In the genomic region with DNA sequence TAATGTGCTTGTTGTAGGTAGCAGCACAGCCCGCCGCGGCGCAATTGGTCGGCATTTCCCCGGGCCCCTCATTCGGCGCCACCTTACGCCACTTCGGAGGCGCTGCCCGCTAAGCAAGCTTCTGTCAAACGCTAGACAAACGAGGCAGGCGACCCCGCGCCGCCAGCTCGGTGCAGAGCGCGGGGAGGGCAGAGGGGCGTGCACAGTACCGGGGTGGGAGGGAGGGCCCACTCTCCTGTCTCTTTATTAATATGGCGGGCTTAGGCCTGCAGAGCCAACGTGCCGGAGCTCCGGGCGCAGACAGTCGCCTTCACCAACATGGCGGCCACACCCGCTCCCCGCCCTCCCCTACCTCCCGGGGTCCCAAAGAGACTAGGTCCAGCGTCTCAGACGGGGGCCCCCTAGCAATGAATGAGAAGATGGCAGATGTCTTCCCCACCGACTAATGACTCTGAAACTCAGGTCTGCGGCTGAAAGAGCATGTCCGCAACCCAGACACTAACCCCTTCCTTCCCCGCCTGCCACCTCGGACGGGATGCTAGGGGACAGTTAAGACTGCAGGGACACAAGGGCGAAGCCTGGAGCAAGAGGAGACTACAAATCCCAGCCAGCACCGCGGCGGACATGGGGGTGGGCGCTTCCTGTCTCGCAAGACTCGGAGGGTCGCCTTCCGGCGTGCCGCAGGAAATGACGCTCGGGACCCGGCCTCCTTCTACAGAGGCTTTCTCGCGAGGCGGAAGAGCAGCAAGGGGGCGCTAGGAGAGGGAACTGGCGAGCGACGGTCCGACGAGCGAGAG, we compare ENCODE assay signal across 8 mouse cellular contexts. TPM values are rescaled to one million over a fixed set of nuclear protein-coding genes. Genes with fewer than 3 reads are reported as not detected.
DNase-seq lines count a peak whose midpoint lies in the region; ATAC-seq and TF ChIP-seq lines count a peak whose summit lies in the region.

TSS of gene Thap2 (minus strand) at position 223 of the 797 bp plus-strand sequence.
TSS of gene Zfc3h1 (plus strand) at position 739 of the 797 bp plus-strand sequence.

- peak within 1 kb of the TSS; percentile 98 for H3K27ac ChIP-seq in hindbrain, embryonic 13.5 days

- H3K9me3 ChIP-seq in hindbrain, embryonic 13.5 days = no peaks in the 10 kb centered on the region

- DNase-seq in Patski (ENCODE audit: low read depth, low spot score) = peak; percentile 90
- peak; percentile 98 for DNase-seq in cerebellum, postnatal 14 days
- DNase-seq in frontal cortex, postnatal 14 days (ENCODE audit: low spot score in 2 of 2) = peak; percentile 97
- peak; percentile 88 to 94 for DNase-seq in layer of hippocampus, postnatal 25 days (ENCODE audit: extremely low spot score in 1 of 2, low spot score in 1 of 2)
- DNase-seq in lung, postnatal 25 days (ENCODE audit: low spot score) = peak; percentile 99
- peak; percentile 98 for DNase-seq in retina, embryonic 14.5 days (ENCODE audit: low spot score)
- DNase-seq in thymus, postnatal 4 days = peak; percentile 97

- under 1% methylated on average over 65 of the region's 65 CpGs for WGBS in hindbrain, embryonic 13.5 days

- CTCF ChIA-PET in Patski (lab: Charles Lee) = interaction anchor here (1.0 to 1.8 kb wide), 2 partner anchors 13 to 61 kb away, joined by 3 to 5 read pairs; no protein-coding TSS in a partner anchor

- POLR2A ChIA-PET in Patski (lab: Charles Lee) = interaction anchor here (0.7 to 2.0 kb wide), 4 partner anchors 9 to 810 kb away, joined by 3 to 7 read pairs (median 5); partner anchors contain the start of gene Tmem19

- H3K4me2 ChIP-seq in hindbrain, embryonic 13.5 days = peak within 1 kb of the TSS; percentile 82

- H3K4me3 ChIP-seq in hindbrain, embryonic 13.5 days = peak within 1 kb of the TSS; percentile 92

- peak within 1 kb of the TSS; percentile 96 for H3K9ac ChIP-seq in hindbrain, embryonic 13.5 days

- in situ Hi-C loops in Patski (cut with MboI; ENCODE audit: low pct_unique_long_range_greater_than_20kb) = no loop called here

- H3K4me1 ChIP-seq in hindbrain, embryonic 13.5 days (replicated peaks) = peaks cover 52% of the 10 kb centered on the region

- no peaks in the 10 kb centered on the region for H3K36me3 ChIP-seq in hindbrain, embryonic 13.5 days

- ATAC-seq in Patski = peak; percentile 90
- peak; percentile 98 for ATAC-seq in hindbrain, embryonic 13.5 days (ENCODE audit: low FRiP score)

- no peaks in the 10 kb centered on the region for H3K27me3 ChIP-seq in Patski
- H3K27me3 ChIP-seq in hindbrain, embryonic 13.5 days = no peaks in the 10 kb centered on the region

- no peak for TF ChIP-seq CTCF in Patski (IDR thresholded peaks at IDR 0.05)

RNA-seq across cellular contexts. Expression of gene Thap2, which starts in this region (rescaled TPM):
- polyA plus RNA-seq in Patski (2021) = 11.5 TPM
- 29.9 and 30.4 TPM in 2 replicates for polyA plus RNA-seq in hindbrain, embryonic 13.5 days (2015; fragmentation: Nextera tagmentation; extraction: Ambion mirVana)
- 10 to 100 TPM; 13.0 to 14.8 TPM for total RNA-seq in layer of hippocampus, postnatal 25 days (2021)

RNA-seq across cellular contexts. Expression of gene Zfc3h1, which starts in this region (rescaled TPM):
- 36.8 TPM for polyA plus RNA-seq in Patski (2021)
- 17.0 and 20.3 TPM in 2 replicates for polyA plus RNA-seq in hindbrain, embryonic 13.5 days (2015; fragmentation: Nextera tagmentation; extraction: Ambion mirVana)
- 10 to 100 TPM; 42.7 to 56.7 TPM for total RNA-seq in layer of hippocampus, postnatal 25 days (2021)

Comparison
In these comparisons a context has a peak if more than half of its experiments do, and no peak if none do; other contexts are left out.
1. Peak in every context shown above with its lines: DNase-seq, ATAC-seq, H3K4me3 ChIP-seq and H3K27ac ChIP-seq.